Mouse (Mus musculus) intestine, postnatal 0 days (tissue): ENCODE measurements around the gene Apobec4. TPM values are rescaled to one million over a fixed set of nuclear protein-coding genes. Genes with fewer than 3 reads are reported as not detected.

ENCODE experiments used
- ATAC-seq: fragments of 200-750 bp; cut with Nextera tagmentation; 2 replicates; pipeline ENCODE4 v1.8.0; 2017; ENCODE audit warnings: mild to moderate bottlenecking, moderate TSS enrichment, moderate library complexity
- H3K27ac ChIP-seq: fragments of 300-500 bp; sonication (generic); 2 replicates; pipeline ENCODE4 v1.5.1; 2014; ENCODE audit warnings: mild to moderate bottlenecking, low read depth, low read length, moderate library complexity
- H3K27me3 ChIP-seq: fragments of 300-500 bp; sonication (generic); replicated peaks from 2 replicates; pipeline ENCODE4 v1.6.1; 2014; ENCODE audit warnings: low read length, mixed read lengths; ENCODE audit not compliant: control insufficient read depth, insufficient read depth
- H3K36me3 ChIP-seq: fragments of 300-500 bp; sonication (generic); 2 replicates; pipeline ENCODE4 v1.6.1; 2014; ENCODE audit warnings: mild to moderate bottlenecking, moderate library complexity; ENCODE audit not compliant: control insufficient read depth, insufficient read depth
- H3K4me1 ChIP-seq: fragments of 300-500 bp; sonication (generic); replicated peaks from 2 replicates; pipeline ENCODE4 v1.6.1; 2014; ENCODE audit warnings: antibody characterized with exemption, low read length, mixed read lengths; ENCODE audit not compliant: control insufficient read depth, insufficient read depth
- H3K4me2 ChIP-seq: fragments of 300-500 bp; sonication (generic); replicated peaks from 2 replicates; pipeline ENCODE4 v1.6.1; 2014; ENCODE audit warnings: low read depth, mild to moderate bottlenecking, moderate library complexity
- H3K4me3 ChIP-seq: fragments of 300-500 bp; sonication (generic); 2 replicates; pipeline ENCODE4 v1.5.1; 2014; ENCODE audit warnings: low read depth, low read length
- H3K9ac ChIP-seq: fragments of 300-500 bp; sonication (generic); 2 replicates; pipeline ENCODE4 v1.6.1; 2014; ENCODE audit warnings: mild to moderate bottlenecking, low read depth, low read length
- H3K9me3 ChIP-seq: fragments of 300-500 bp; sonication (generic); 2 replicates; pipeline ENCODE4 v1.6.1; 2016; ENCODE audit warnings: mixed run types; ENCODE audit not compliant: control insufficient read depth
- CTCF ChIP-seq: sonication (generic); IDR thresholded peaks from 2 replicates; pipeline ENCODE4 v1.5.1; 2016; ENCODE audit warnings: low read depth, mild to moderate bottlenecking, control low read depth, antibody characterized with exemption, moderate library complexity
- WGBS: fragments of 180-500 bp; shearing (Covaris S2); extraction: QIAGEN DNeasy Blood & Tissue Kit; methylation state at CpG from one replicate; pipeline ENCODE4 v1.1.7; 2014; 5-methylcytosine and 5-hydroxymethylcytosine counted together
- polyA plus RNA-seq: library from polyadenylated mRNA; unstranded; fragments of >200 nt; fragmentation: Nextera tagmentation; extraction: Ambion mirVana; gene quantifications from 2 replicates; pipeline ENCODE4 v1.2.1, GENCODE M21; 2015

The Apobec4 gene
- polyA plus RNA-seq, 1 experiment from 2014 or later, result not detected

DNA sequence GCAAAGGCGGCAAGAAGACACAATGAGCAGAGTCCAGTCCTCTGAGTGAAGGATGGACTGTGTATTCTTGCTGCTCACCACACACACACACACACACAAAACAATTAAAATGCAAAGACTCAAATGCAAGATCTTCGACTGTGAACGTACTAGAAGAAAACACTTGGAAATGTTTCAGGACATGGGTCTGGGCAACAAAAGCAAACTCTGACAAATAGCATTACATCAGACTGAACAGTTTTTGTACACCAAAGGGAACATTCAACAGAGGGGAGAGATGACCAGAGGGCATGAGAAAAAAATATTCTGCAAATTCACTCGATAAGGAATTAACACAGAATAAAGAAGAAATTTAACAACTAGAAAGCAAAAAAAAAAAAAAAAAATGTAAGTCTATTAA, 36.4 kb upstream of the Apobec4 start:
- Histone ChIP-seq H3K4me1 (no peaks in the 10 kb centered on the region), H3K36me3 (no peaks in the 10 kb centered on the region), H3K9ac (no peak overlapping the region), H3K4me3 (no peak overlapping the region), H3K4me2 (no peak overlapping the region), H3K9me3 (no peaks in the 10 kb centered on the region), H3K27me3 (no peaks in the 10 kb centered on the region), H3K27ac (no peak overlapping the region)
- ATAC-seq, result no peak
- WGBS, result 90% methylated on average over 4 of the region's 4 CpGs
- TF ChIP-seq CTCF, result no peak

DNA sequence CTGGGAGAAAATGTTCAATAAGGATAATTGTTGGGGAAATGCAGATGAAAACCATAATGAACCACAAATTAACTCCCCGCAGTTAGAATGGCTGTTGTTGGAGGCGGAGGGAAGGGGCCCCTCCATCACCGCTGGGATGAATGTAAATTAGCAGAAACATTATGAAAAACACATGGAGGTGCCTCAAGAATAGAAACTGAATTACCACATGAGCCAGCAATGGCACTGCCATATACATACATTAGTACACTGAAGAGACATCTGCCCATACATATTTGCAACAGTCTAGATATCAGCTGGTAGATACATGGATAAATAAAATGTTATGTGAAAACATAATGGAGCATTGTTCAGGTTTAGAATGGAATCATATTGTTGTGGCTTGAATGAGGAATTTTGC, 35.9 kb upstream of the Apobec4 start:
- WGBS, result 90% methylated on average over 3 of the region's 3 CpGs
- Histone ChIP-seq H3K4me3 (no peak overlapping the region), H3K9me3 (no peaks in the 10 kb centered on the region), H3K4me2 (no peak overlapping the region), H3K27ac (no peak overlapping the region), H3K9ac (no peak overlapping the region), H3K36me3 (no peaks in the 10 kb centered on the region), H3K4me1 (no peaks in the 10 kb centered on the region), H3K27me3 (no peaks in the 10 kb centered on the region)
- no peak for ATAC-seq
- TF ChIP-seq CTCF, result no peak

DNA sequence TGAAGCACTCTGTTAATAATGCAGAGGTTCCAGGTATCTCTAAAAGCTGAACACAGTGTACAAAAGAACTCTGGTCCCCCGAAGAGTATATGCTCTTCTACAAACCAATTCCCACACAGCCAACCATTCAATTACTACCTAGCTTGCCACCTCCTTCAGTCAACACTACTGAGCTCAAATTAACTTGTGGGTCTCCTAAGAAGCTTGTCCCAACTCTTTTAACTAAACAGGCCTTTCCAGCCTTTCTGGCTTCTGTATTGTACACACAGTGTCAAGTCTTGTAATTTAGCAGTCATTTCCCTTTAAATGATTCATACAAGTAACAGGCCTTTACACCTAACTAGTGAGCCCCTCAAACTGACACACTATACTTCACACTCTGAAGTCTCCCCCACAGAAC, 33.0 kb upstream of the Apobec4 start:
- Histone ChIP-seq H3K36me3 (no peaks in the 10 kb centered on the region), H3K9me3 (no peaks in the 10 kb centered on the region), H3K9ac (no peak overlapping the region), H3K4me1 (no peaks in the 10 kb centered on the region; the same call in 1 of the 2 replicates), H3K4me3 (no peak overlapping the region), H3K27ac (no peak overlapping the region), H3K4me2 (no peak overlapping the region), H3K27me3 (no peaks in the 10 kb centered on the region)
- TF ChIP-seq CTCF, result no peak
- no peak for ATAC-seq
- 71% methylated on average over 1 of the region's 1 CpGs for WGBS

DNA sequence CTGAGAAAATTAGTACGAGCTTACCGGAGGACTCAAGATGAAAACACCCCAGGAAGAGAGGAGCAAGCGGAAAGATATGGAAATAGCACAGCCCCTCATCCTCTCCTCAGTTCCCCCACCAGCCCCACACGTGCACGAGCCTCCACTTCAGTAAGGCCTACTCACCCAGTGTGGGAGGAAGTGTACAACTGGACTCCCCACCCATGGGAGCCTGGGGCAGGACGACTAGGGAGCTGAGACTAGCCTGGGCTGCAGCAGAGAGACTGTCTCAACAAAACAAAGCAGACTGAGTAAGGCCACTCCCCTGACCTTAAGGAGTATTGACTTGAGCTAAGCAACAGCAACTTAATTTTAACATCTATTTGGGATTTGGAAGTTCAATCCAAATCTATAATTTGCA, 32.2 kb upstream of the Apobec4 start:
- Histone ChIP-seq H3K36me3 (no peaks in the 10 kb centered on the region), H3K27me3 (no peaks in the 10 kb centered on the region), H3K4me2 (no peak overlapping the region), H3K9ac (no peak overlapping the region), H3K4me1 (no peaks in the 10 kb centered on the region; the same call in 1 of the 2 replicates), H3K9me3 (no peaks in the 10 kb centered on the region), H3K4me3 (no peak overlapping the region), H3K27ac (no peak overlapping the region)
- no peak for TF ChIP-seq CTCF
- no peak for ATAC-seq
- 39% methylated on average over 6 of the region's 6 CpGs for WGBS

- Histone ChIP-seq H3K4me3 (no peak overlapping the region), H3K27ac (no peak overlapping the region), H3K9me3 (no peaks in the 10 kb centered on the region), H3K4me2 (no peak overlapping the region; the same call in 1 of the 2 replicates), H3K36me3 (no peaks in the 10 kb centered on the region), H3K27me3 (no peaks in the 10 kb centered on the region), H3K9ac (no peak overlapping the region), H3K4me1 (no peaks in the 10 kb centered on the region; the same call in 1 of the 2 replicates)
- WGBS, result 46% methylated on average over 4 of the region's 4 CpGs
- peak; percentile 87 for ATAC-seq
- no peak for TF ChIP-seq CTCF
Observed at GRCm38 (mm10) chr1:152720969-152721368, 29.4 kb upstream of the Apobec4 start.

DNA sequence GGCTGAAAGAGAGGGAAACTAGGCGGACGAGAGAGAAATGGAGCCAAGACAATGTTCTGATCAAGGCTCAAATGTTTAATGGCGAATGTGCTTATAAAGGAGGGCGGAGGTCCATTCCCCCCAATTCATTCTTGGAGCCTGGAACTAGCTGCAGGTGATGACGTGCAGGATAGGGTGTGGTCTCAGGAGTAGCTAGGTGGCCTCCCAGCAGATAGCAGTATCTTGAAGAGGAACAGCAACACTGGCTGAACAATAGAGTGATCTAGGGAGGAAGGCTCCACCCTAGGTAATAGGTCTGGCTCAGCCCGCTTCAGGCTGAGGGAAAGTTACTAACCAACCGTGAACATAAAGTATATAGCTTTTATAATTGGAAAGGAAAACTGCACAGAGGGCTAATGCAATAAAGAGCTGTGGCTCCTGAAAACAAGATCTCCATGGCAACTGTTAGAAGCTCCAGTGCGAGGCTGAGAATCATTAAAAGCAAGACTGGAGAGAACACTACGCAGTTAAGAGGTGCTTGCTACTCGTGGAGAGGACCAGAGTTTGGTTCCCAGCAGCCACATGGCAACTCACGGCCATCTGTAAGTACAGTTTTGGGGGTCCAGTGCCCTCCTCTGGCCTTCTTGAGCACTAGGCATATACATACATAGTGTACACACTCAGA, 28.7 kb upstream of the Apobec4 start:
- no peak for ATAC-seq
- Histone ChIP-seq H3K4me1 (no peaks in the 10 kb centered on the region; the same call in 1 of the 2 replicates), H3K9me3 (no peaks in the 10 kb centered on the region), H3K4me3 (no peak overlapping the region), H3K27me3 (no peaks in the 10 kb centered on the region), H3K4me2 (no peak overlapping the region; the same call in 1 of the 2 replicates), H3K27ac (no peak overlapping the region), H3K36me3 (no peaks in the 10 kb centered on the region), H3K9ac (no peak overlapping the region)
- no peak for TF ChIP-seq CTCF
- 72% methylated on average over 11 of the region's 11 CpGs for WGBS
